Mouse (Mus musculus): Measurements from ENCODE around the gene Stk35. TPM values are rescaled to one million over a fixed set of nuclear protein-coding genes. Genes with fewer than 3 reads are reported as not detected.

Stk35 gene
- polyA plus RNA-seq, 1 experiment, result 25.0 TPM

DNA sequence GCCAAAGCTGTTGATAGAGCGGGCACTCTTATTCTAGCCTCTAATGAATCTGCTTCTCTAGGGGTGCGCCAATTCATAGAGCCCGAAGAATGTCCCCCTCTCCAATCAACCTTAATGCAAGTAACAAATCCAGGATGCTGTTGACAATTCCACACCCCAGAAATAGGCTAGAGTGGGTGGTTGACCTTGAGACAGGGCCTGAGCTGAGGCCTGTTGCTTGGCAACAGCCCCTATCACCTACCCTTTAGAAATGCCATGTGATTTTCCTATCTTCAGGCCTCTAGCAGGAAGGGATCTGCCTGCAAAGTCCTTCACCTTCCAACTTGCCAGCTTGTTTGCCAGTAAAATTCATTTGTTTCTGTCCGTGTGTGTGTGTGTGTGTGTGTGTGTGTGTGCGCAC lies 70.9 kb downstream of the Stk35 start:
- DNase-seq, result no peak
- no peak overlapping the region for H3K4me3 ChIP-seq (ENCODE audit: control insufficient read depth, insufficient read depth, low read length)
- H3K27me3 ChIP-seq (ENCODE audit: control insufficient read depth, insufficient read depth, low read length), result no peaks in the 10 kb centered on the region
- WGBS, result 95% methylated on average over 5 of the region's 5 CpGs
- H3K4me1 ChIP-seq (replicated peaks; ENCODE audit: control insufficient read depth, insufficient read depth, low read length), result no peaks in the 10 kb centered on the region
- TF ChIP-seq CTCF (IDR thresholded peaks at IDR 0.05; ENCODE audit: borderline replicate concordance, control insufficient read depth, extremely low read depth, insufficient read depth, low read length, poor library complexity) (no peak), POLR2A (IDR thresholded peaks at IDR 0.05; ENCODE audit: control insufficient read depth, extremely low read depth, insufficient read depth, low read length, poor library complexity) (no peak)
- no peak overlapping the region for H3K27ac ChIP-seq (ENCODE audit: control insufficient read depth, insufficient read depth, low read length)
- H3K36me3 ChIP-seq (ENCODE audit: control insufficient read depth, insufficient read depth, low read length), result no peaks in the 10 kb centered on the region

DNA sequence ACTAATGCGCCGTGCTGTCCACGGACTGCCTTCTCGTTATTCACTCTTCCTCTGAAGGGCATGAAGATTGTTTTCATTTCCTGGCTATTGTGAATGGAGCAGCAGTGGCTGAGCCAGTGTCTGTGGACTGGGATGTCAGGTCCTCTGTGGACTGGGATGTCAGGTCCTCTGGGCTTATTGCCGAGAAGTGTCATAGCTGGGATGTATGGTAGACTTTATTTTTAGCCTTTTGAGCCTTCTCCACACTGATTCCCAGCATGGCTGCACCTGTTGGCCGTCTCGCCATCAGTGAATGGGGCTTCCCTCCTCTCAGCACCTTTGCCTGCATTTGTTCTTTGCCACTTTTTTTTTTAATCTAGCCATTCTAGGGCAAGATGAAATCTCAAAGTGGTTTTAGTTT lies 71.8 kb downstream of the Stk35 start:
- H3K4me3 ChIP-seq (ENCODE audit: control insufficient read depth, insufficient read depth, low read length), result no peak overlapping the region
- no peak for DNase-seq
- H3K36me3 ChIP-seq (ENCODE audit: control insufficient read depth, insufficient read depth, low read length), result no peaks in the 10 kb centered on the region
- H3K27ac ChIP-seq (ENCODE audit: control insufficient read depth, insufficient read depth, low read length), result no peak overlapping the region
- WGBS, result 87% methylated on average over 7 of the region's 7 CpGs
- no peak for TF ChIP-seq POLR2A (IDR thresholded peaks at IDR 0.05; ENCODE audit: control insufficient read depth, extremely low read depth, insufficient read depth, low read length, poor library complexity)
- no peak for TF ChIP-seq CTCF (IDR thresholded peaks at IDR 0.05; ENCODE audit: borderline replicate concordance, control insufficient read depth, extremely low read depth, insufficient read depth, low read length, poor library complexity)
- H3K27me3 ChIP-seq (ENCODE audit: control insufficient read depth, insufficient read depth, low read length), result no peaks in the 10 kb centered on the region
- H3K4me1 ChIP-seq (replicated peaks; ENCODE audit: control insufficient read depth, insufficient read depth, low read length), result no peaks in the 10 kb centered on the region

DNA sequence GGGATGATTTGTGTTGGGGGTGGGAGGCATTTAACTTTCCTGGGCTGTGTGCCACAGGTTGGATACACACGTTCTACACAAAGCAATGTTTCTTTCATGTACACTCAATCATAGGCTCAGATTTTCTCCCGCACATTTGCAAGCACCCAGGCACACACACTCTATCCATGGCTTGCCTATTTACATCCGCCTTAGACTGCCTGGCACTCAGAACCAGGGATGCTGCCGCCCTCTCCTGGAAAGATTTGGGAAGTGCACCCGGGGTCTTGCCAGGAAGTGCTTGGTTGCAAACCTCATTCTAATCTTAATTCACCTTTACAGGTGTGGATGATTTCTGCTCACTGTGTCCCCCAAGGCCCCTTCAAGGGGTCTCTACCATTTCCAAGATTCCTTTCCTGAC lies 73.2 kb downstream of the Stk35 start:
- DNase-seq, result peak; percentile 85
- H3K27me3 ChIP-seq (ENCODE audit: control insufficient read depth, insufficient read depth, low read length), result no peaks in the 10 kb centered on the region
- H3K4me1 ChIP-seq (replicated peaks; ENCODE audit: control insufficient read depth, insufficient read depth, low read length), result no peaks in the 10 kb centered on the region
- TF ChIP-seq POLR2A (IDR thresholded peaks at IDR 0.05; ENCODE audit: control insufficient read depth, extremely low read depth, insufficient read depth, low read length, poor library complexity), result no peak
- TF ChIP-seq CTCF (IDR thresholded peaks at IDR 0.05; ENCODE audit: borderline replicate concordance, control insufficient read depth, extremely low read depth, insufficient read depth, low read length, poor library complexity), result peak; percentile 80
- H3K36me3 ChIP-seq (ENCODE audit: control insufficient read depth, insufficient read depth, low read length), result no peaks in the 10 kb centered on the region
- H3K4me3 ChIP-seq (ENCODE audit: control insufficient read depth, insufficient read depth, low read length), result no peak overlapping the region
- no peak overlapping the region for H3K27ac ChIP-seq (ENCODE audit: control insufficient read depth, insufficient read depth, low read length)
- 11% methylated on average over 5 of the region's 5 CpGs for WGBS

DNA sequence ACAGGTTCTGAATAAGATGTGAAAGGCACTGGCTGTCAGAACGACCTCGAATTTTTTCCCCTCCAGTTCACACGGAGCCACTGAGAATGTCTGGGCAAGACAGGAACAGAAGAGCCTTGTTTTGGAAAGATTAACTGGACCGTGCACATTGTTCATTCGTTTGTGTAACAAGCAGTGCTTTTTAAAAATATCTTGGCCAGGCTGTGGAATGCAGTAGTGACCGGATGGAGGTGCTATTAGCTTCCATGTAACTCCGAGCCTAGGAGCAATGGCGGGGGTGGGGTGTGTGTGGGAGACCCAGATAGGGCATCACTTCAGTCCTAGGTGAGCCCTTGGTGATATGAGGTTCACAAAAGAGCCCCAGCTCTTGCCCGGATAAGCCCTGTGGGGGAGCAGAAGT lies 73.8 kb downstream of the Stk35 start:
- DNase-seq, result no peak
- H3K4me1 ChIP-seq (replicated peaks; ENCODE audit: control insufficient read depth, insufficient read depth, low read length), result no peaks in the 10 kb centered on the region
- no peak for TF ChIP-seq CTCF (IDR thresholded peaks at IDR 0.05; ENCODE audit: borderline replicate concordance, control insufficient read depth, extremely low read depth, insufficient read depth, low read length, poor library complexity)
- no peak for TF ChIP-seq POLR2A (IDR thresholded peaks at IDR 0.05; ENCODE audit: control insufficient read depth, extremely low read depth, insufficient read depth, low read length, poor library complexity)
- H3K27me3 ChIP-seq (ENCODE audit: control insufficient read depth, insufficient read depth, low read length), result no peaks in the 10 kb centered on the region
- H3K4me3 ChIP-seq (ENCODE audit: control insufficient read depth, insufficient read depth, low read length), result no peak overlapping the region
- no peaks in the 10 kb centered on the region for H3K36me3 ChIP-seq (ENCODE audit: control insufficient read depth, insufficient read depth, low read length)
- 77% methylated on average over 9 of the region's 9 CpGs for WGBS
- H3K27ac ChIP-seq (ENCODE audit: control insufficient read depth, insufficient read depth, low read length), result no peak overlapping the region

DNA sequence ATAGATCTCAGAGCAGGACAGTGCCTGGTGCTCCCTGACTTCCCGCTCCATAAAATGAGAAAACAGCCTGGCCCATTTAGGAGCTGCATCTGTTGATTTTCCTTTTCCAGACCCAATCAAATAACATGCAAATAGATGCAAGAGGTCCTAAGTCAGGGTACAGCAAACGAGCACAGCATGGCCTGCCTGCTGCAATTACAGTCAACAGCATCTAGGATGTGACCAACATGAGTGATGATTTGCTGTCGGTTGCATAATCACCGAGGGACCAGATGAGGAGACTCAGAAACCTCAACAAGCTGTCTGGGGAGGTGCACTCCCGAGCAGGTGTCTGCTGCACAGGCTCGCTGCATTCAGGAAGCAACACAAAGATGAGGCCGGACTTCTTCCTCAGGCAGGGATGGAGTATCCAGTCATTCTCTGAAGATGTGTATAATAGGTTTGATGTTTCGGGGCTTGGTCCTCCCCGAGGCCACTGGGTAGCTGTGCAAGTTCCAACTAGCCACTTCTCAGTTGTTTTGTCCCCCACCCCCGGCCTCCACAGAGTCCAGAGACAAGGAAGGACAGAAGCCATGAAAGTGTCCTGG lies 74.3 kb downstream of the Stk35 start:
- DNase-seq, result no peak
- no peak overlapping the region for H3K4me3 ChIP-seq (ENCODE audit: control insufficient read depth, insufficient read depth, low read length)
- H3K27me3 ChIP-seq (ENCODE audit: control insufficient read depth, insufficient read depth, low read length), result no peaks in the 10 kb centered on the region
- no peaks in the 10 kb centered on the region for H3K36me3 ChIP-seq (ENCODE audit: control insufficient read depth, insufficient read depth, low read length)
- no peaks in the 10 kb centered on the region for H3K4me1 ChIP-seq (replicated peaks; ENCODE audit: control insufficient read depth, insufficient read depth, low read length)
- 67% methylated on average over 10 of the region's 10 CpGs for WGBS
- H3K27ac ChIP-seq (ENCODE audit: control insufficient read depth, insufficient read depth, low read length), result no peak overlapping the region
- TF ChIP-seq POLR2A (IDR thresholded peaks at IDR 0.05; ENCODE audit: control insufficient read depth, extremely low read depth, insufficient read depth, low read length, poor library complexity), result no peak
- TF ChIP-seq CTCF (IDR thresholded peaks at IDR 0.05; ENCODE audit: borderline replicate concordance, control insufficient read depth, extremely low read depth, insufficient read depth, low read length, poor library complexity), result no peak

DNA sequence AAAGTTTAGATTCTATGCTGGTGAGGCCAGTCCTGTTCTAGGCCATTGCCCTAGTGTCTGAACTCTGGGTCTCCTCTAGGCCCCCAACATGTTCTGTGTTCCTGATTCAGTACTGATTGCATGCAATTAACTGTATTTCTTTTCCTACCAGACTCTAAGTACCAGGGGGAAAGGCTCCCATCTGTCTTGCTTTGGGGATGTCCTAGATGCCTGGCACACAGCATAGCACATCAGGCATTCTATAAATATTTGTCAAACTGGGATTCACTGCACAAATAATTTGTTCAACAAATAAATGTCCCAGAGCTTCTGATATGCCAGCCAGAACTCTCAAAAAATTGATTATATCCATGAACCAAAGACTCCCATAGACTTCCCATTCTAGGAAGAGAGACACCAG lies 76.6 kb downstream of the Stk35 start:
- no peaks in the 10 kb centered on the region for H3K27me3 ChIP-seq (ENCODE audit: control insufficient read depth, insufficient read depth, low read length)
- no peak overlapping the region for H3K4me3 ChIP-seq (ENCODE audit: control insufficient read depth, insufficient read depth, low read length)
- H3K36me3 ChIP-seq (ENCODE audit: control insufficient read depth, insufficient read depth, low read length), result no peaks in the 10 kb centered on the region
- DNase-seq, result no peak
- no peak overlapping the region for H3K27ac ChIP-seq (ENCODE audit: control insufficient read depth, insufficient read depth, low read length)
- TF ChIP-seq POLR2A (IDR thresholded peaks at IDR 0.05; ENCODE audit: control insufficient read depth, extremely low read depth, insufficient read depth, low read length, poor library complexity), result no peak
- no peak for TF ChIP-seq CTCF (IDR thresholded peaks at IDR 0.05; ENCODE audit: borderline replicate concordance, control insufficient read depth, extremely low read depth, insufficient read depth, low read length, poor library complexity)
- no peaks in the 10 kb centered on the region for H3K4me1 ChIP-seq (replicated peaks; ENCODE audit: control insufficient read depth, insufficient read depth, low read length)

DNA sequence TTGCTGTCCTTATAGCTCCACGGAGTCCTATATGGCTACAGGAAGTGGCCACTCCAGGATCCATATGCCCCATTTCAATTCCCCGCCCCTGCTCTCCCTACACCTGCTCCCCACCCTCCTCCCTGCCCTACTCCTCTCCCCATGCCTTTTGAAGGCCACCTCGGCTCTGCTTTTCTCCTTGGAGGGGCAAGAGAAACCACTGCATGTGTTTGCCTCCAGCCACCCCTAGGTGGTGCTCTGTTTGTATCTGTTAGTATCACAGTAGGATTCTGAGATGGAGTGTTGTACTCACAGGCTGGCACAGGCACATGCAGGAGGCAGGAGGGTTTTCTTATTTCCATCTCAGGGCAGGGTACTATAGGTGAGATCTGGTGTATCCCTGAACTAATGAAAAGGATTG lies 79.5 kb downstream of the Stk35 start:
- Histone ChIP-seq H3K4me3 (ENCODE audit: control insufficient read depth, insufficient read depth, low read length) (no peak overlapping the region), H3K27ac (ENCODE audit: control insufficient read depth, insufficient read depth, low read length) (no peak overlapping the region), H3K4me1 (replicated peaks; ENCODE audit: control insufficient read depth, insufficient read depth, low read length) (no peaks in the 10 kb centered on the region), H3K36me3 (ENCODE audit: control insufficient read depth, insufficient read depth, low read length) (no peaks in the 10 kb centered on the region), H3K27me3 (ENCODE audit: control insufficient read depth, insufficient read depth, low read length) (no peaks in the 10 kb centered on the region)
- peak; percentile 24 for DNase-seq
- TF ChIP-seq CTCF (IDR thresholded peaks at IDR 0.05; ENCODE audit: borderline replicate concordance, control insufficient read depth, extremely low read depth, insufficient read depth, low read length, poor library complexity), result no peak
- TF ChIP-seq POLR2A (IDR thresholded peaks at IDR 0.05; ENCODE audit: control insufficient read depth, extremely low read depth, insufficient read depth, low read length, poor library complexity), result no peak
- WGBS, result 47% methylated on average over 3 of the region's 3 CpGs

All from thymus, adult 2 months (tissue).